Mouse (Mus musculus) neural tube, embryonic 11.5 days (tissue): ENCODE data around the gene Myoz2. TPM values are rescaled to one million over a fixed set of nuclear protein-coding genes. Genes with fewer than 3 reads are reported as not detected.

ENCODE experiments used
- ATAC-seq: fragments of 200-750 bp; cut with Nextera tagmentation; 2 replicates; pipeline ENCODE4 v1.8.0; 2017; ENCODE audit warnings: moderate number of reproducible peaks, mild to moderate bottlenecking, moderate TSS enrichment, moderate library complexity; ENCODE audit not compliant: insufficient read depth, low FRiP score, low TSS enrichment
- DNase-seq: peaks from one replicate; pipeline ENCODE4 v3.0.0-alpha.2; 2015; ENCODE audit warnings: low spot score
- H3K27ac ChIP-seq: fragments of 300-500 bp; sonication (generic); 2 replicates; pipeline ENCODE4 v1.5.1; 2014; ENCODE audit warnings: low read depth, mild to moderate bottlenecking, low read length
- H3K27me3 ChIP-seq: fragments of 300-500 bp; sonication (generic); 2 replicates; pipeline ENCODE4 v1.6.1; 2014; ENCODE audit warnings: mild to moderate bottlenecking, low read length, mixed read lengths; ENCODE audit not compliant: control insufficient read depth, insufficient read depth
- H3K36me3 ChIP-seq: fragments of 300-500 bp; sonication (generic); 2 replicates; pipeline ENCODE4 v1.6.1; 2014; ENCODE audit warnings: mild to moderate bottlenecking, low read length, moderate library complexity, mixed read lengths; ENCODE audit not compliant: control insufficient read depth, insufficient read depth
- H3K4me1 ChIP-seq: fragments of 300-500 bp; sonication (generic); 2 replicates; pipeline ENCODE4 v1.6.1; 2014; ENCODE audit warnings: low read length, mixed read lengths; ENCODE audit not compliant: control insufficient read depth, insufficient read depth
- H3K4me2 ChIP-seq: fragments of 300-500 bp; sonication (generic); 2 replicates; pipeline ENCODE4 v1.6.1; 2014; ENCODE audit warnings: low read depth, mild to moderate bottlenecking, moderate library complexity
- H3K4me3 ChIP-seq: fragments of 300-500 bp; sonication (generic); 2 replicates; pipeline ENCODE4 v1.5.1; 2014; ENCODE audit warnings: low read depth, low read length
- H3K9ac ChIP-seq: fragments of 300-500 bp; sonication (generic); 2 replicates; pipeline ENCODE4 v1.6.1; 2014; ENCODE audit warnings: mild to moderate bottlenecking, low read length
- H3K9me3 ChIP-seq: fragments of 300-500 bp; sonication (generic); 2 replicates; pipeline ENCODE4 v1.6.1; 2016; ENCODE audit warnings: low read length; ENCODE audit not compliant: control insufficient read depth
- WGBS: fragments of 180-500 bp; shearing (Covaris S2); extraction: QIAGEN DNeasy Blood & Tissue Kit; methylation state at CpG from one replicate; pipeline ENCODE4 v1.1.7; 2014; 5-methylcytosine and 5-hydroxymethylcytosine counted together
- polyA plus RNA-seq: library from polyadenylated mRNA; unstranded; fragments of >200 nt; fragmentation: Nextera tagmentation; extraction: Ambion mirVana; gene quantifications from 2 replicates; pipeline ENCODE4 v1.2.1, GENCODE M21; 2014

The Myoz2 gene
- polyA plus RNA-seq, 1 experiment from 2014 or later = 4.0 TPM

DNA sequence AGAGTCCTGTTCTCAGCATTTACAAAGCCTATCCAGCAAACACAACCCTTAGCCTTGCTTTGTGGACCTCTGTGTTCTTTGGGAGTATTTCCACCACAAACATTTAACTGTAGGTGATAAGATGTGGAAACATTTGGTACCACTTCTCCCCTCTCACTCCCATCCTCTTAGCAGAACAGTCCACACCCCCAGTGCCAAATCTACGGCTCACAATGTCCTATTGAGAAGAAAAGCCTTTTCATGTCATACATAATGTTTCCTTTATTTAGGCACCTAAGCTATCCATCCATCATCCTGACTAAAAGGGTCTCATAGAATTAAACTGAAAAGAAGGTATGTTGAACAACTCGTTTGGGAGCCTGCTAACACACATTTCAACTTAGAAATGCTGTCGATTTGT is 9.2 kb downstream of the Myoz2 start:
- 50% methylated on average over 3 of the region's 3 CpGs for WGBS
- no peak for ATAC-seq

DNA sequence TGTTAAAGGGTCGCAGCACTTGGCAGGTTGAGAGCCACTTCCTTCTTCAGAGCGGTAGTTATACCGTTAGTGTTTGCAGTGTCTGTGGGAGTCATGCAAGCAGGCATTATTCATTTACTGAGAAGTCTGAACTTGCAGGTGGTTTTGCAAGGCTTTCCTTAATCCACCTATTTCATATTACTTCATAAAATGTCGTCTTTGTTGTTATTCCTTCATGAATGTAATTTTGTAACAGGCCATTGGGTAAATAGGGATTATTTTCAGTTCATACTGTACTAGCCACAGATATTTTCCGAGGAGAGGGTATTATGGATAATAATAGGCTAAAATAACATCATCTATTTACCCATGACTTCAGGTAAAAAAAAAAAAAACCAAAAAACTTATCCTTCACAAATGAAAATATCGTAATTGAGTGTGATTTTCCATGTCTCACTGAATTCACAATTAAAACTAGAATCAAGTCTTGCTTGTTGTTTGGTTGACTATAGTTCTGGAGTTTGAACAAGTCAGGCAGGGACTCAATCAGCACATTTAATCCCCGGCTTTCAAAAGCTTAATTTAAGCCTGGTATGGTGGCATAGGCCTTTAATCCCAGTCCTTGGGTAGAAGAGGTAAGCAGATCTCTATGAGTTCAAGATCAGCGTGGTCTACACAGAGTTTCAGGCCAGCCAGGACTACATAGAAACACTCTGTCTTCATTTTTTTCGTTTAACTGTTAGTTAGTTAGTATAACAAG is 10.2 kb downstream of the Myoz2 start:
- ATAC-seq = no peak

More for the DNA sequence above, 9.2 kb downstream of the Myoz2 start:
- H3K4me3 ChIP-seq = no peak overlapping the region
- H3K4me2 ChIP-seq = no peak overlapping the region
- no peaks in the 10 kb centered on the region for H3K4me1 ChIP-seq
- DNase-seq = no peak
- no peak overlapping the region for H3K27ac ChIP-seq
- no peak overlapping the region for H3K9ac ChIP-seq
- no peaks in the 10 kb centered on the region for H3K9me3 ChIP-seq
- H3K27me3 ChIP-seq = no peaks in the 10 kb centered on the region
- no peaks in the 10 kb centered on the region for H3K36me3 ChIP-seq

DNA sequence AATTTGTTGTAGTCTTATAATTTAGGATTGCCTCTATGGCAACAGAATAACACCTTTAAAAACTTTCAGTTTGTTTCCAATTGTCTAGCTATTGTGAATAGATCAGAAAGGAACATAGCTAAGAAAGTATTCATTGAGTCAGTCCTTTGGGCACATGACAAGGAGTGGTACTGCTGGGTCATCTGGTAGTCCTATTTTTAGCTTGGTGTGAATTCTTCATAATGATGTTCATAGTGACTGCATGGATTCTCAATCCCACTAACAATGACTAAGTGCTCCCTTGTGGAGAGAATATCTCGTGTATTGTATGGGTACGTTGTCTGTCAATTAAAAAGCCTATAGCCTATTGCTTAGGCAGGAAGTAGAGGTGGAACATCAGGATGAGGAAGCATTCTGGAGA is 16.0 kb downstream of the Myoz2 start:
- WGBS = 88% methylated on average over 2 of the region's 2 CpGs
- Histone ChIP-seq H3K4me3 (no peak overlapping the region), H3K9ac (no peak overlapping the region), H3K9me3 (no peaks in the 10 kb centered on the region), H3K4me1 (no peaks in the 10 kb centered on the region), H3K36me3 (no peaks in the 10 kb centered on the region), H3K4me2 (no peak overlapping the region), H3K27me3 (no peaks in the 10 kb centered on the region), H3K27ac (no peak overlapping the region)
- ATAC-seq = no peak
- no peak for DNase-seq

More for the DNA sequence above, 10.2 kb downstream of the Myoz2 start:
- no peak overlapping the region for H3K27ac ChIP-seq
- 83% methylated on average over 9 of the region's 9 CpGs for WGBS
- H3K4me1 ChIP-seq = no peaks in the 10 kb centered on the region
- no peak overlapping the region for H3K4me2 ChIP-seq
- H3K9ac ChIP-seq = no peak overlapping the region
- no peaks in the 10 kb centered on the region for H3K36me3 ChIP-seq
- no peak overlapping the region for H3K4me3 ChIP-seq
- no peaks in the 10 kb centered on the region for H3K9me3 ChIP-seq
- no peak for DNase-seq
- H3K27me3 ChIP-seq = no peaks in the 10 kb centered on the region

DNA sequence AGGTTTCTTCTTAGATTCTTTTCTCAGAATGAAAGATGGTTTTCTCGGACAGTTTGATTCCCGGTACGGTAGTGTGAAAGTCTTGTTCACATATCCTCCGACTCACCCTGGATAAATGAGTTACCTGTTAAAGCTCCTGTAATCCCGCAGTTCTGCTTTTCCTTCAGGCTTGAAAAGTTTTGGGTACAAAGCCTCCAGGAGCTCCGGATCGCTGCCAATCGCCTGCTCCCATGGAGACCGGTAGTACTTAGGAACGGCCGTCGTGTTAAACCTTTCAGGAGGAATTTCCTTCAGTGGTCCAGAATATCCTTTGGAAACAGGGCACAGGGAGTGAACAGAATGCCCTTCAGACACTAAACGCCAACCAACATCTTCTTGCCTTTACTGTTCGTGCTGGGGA is 21.3 kb downstream of the Myoz2 start:
- ATAC-seq = no peak
- H3K4me2 ChIP-seq = no peak overlapping the region
- H3K9me3 ChIP-seq = no peaks in the 10 kb centered on the region

DNA sequence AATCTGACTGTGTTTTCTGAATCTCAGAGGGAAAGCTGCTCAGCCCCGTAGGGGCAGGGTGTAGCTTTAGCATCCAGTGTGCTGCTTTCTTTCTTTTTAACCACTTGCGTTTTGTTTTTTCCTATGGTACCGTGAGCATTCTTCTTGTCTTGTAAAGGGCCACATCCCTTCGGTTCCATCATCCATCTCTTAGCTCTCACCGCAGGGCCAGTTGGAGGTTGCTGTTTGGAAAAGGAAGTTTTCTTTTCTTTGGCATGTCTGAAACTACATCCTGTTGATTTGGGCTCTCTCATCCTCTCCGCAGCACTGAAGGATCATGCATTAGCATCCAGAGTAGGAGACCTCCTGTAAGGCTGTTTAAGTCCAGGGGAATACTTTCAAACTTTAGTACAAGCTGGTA is 25.4 kb downstream of the Myoz2 start:
- Histone ChIP-seq H3K4me3 (no peak overlapping the region), H3K27ac (no peak overlapping the region), H3K36me3 (no peaks in the 10 kb centered on the region), H3K4me1 (no peaks in the 10 kb centered on the region), H3K9ac (no peak overlapping the region), H3K9me3 (no peaks in the 10 kb centered on the region), H3K27me3 (no peaks in the 10 kb centered on the region), H3K4me2 (no peak overlapping the region)
- no peak for DNase-seq
- no peak for ATAC-seq
- WGBS = 52% methylated on average over 6 of the region's 6 CpGs

More for the DNA sequence above, 21.3 kb downstream of the Myoz2 start:
- no peak overlapping the region for H3K9ac ChIP-seq
- H3K27me3 ChIP-seq = no peaks in the 10 kb centered on the region
- H3K36me3 ChIP-seq = no peaks in the 10 kb centered on the region
- WGBS = 91% methylated on average over 14 of the region's 14 CpGs
- no peaks in the 10 kb centered on the region for H3K4me1 ChIP-seq
- no peak for DNase-seq
- H3K4me3 ChIP-seq = no peak overlapping the region
- H3K27ac ChIP-seq = no peak overlapping the region

DNA sequence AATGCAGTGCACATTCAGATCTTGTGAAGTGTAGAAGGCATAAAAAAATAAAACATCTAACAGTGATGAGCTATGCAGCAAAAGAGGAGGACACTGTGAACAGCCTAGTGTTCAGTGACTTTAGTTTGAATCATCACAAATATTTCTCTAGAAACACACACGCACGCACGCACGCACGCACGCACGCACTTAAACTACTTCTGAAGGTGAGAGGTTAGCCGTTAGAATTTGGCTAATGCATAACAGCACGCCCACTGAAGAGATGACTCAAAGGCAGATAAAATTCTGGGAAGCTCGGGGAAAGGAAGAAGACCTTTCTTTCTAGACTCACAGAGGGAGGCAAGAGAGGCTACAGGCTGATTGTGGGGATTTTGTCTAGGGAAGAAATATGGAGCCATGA is 27.4 kb downstream of the Myoz2 start:
- Histone ChIP-seq H3K9me3 (no peaks in the 10 kb centered on the region), H3K4me2 (no peak overlapping the region), H3K27me3 (no peaks in the 10 kb centered on the region), H3K27ac (no peak overlapping the region), H3K4me1 (no peaks in the 10 kb centered on the region), H3K4me3 (no peak overlapping the region), H3K9ac (no peak overlapping the region), H3K36me3 (no peaks in the 10 kb centered on the region)
- no peak for ATAC-seq
- 80% methylated on average over 10 of the region's 10 CpGs for WGBS
- no peak for DNase-seq

DNA sequence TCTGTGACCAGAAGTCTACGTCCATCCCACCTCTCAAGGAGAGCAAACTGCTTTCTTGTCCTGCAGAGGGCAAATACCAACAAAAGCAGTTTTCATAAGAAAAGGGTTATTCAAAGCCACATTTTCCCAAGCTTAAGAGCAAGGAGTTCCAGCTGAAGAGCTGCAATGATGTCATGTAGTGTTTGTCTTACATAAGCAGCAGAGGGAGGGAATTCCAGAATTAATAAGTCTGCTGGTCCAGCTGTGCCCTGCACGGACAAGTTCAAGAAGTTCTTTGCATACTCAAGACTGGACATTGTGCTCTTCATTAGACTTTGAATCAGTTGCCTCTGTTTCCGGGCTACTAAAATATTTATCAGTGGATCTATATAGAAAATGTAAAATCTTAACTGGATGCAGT is 33.8 kb downstream of the Myoz2 start:
- no peaks in the 10 kb centered on the region for H3K4me1 ChIP-seq
- no peak overlapping the region for H3K27ac ChIP-seq
- H3K9ac ChIP-seq = no peak overlapping the region
- no peaks in the 10 kb centered on the region for H3K27me3 ChIP-seq
- no peaks in the 10 kb centered on the region for H3K9me3 ChIP-seq
- ATAC-seq (no peak), DNase-seq (no peak)
- H3K4me3 ChIP-seq = no peak overlapping the region
- 83% methylated on average over 3 of the region's 3 CpGs for WGBS
- no peaks in the 10 kb centered on the region for H3K36me3 ChIP-seq
- H3K4me2 ChIP-seq = no peak overlapping the region

DNA sequence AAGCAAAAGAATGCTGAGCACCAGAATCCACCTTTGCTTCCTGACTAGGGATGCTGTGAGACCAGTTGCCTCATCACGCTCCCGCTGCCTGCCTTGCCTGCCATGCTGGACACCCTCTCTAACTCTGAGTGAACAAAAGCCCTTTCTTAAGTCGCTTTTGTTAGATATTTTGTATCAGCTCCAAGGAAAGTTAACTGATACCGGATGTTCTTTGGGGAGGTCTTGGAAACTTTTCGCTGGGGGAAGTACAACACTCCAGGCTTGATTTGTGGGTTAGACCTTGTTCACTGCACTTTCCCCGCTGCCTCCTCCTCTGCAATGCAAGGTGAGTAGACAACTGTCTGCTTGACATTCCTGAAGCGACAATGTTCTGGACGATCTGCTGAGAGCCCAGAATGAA is 36.3 kb downstream of the Myoz2 start:
- H3K4me1 ChIP-seq = no peaks in the 10 kb centered on the region
- H3K27me3 ChIP-seq = no peaks in the 10 kb centered on the region
- H3K4me2 ChIP-seq = no peak overlapping the region
- no peak overlapping the region for H3K4me3 ChIP-seq
- no peaks in the 10 kb centered on the region for H3K9me3 ChIP-seq
- H3K27ac ChIP-seq = no peak overlapping the region
- no peaks in the 10 kb centered on the region for H3K36me3 ChIP-seq
- 84% methylated on average over 8 of the region's 8 CpGs for WGBS
- no peak overlapping the region for H3K9ac ChIP-seq
- DNase-seq (no peak), ATAC-seq (no peak)

DNA sequence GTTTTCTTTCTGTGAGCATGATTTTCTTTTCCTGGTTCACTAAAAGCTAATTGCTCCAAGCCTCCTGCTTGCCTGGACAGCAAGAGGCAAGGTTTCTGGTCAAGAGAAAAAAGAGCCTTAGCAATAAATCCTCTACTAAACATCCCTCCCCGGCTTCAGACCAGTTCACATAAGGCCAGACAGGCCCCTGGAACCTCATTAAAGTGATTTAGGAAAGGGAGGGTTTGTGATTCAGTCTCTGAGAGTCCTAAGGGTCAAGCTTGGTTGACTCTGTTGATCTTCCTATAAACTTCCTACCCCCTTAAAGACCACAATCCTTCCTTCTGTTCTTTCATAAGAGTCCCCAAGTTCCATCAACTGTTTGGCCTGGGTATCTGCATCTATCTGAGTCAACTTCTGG is 37.8 kb downstream of the Myoz2 start:
- no peak overlapping the region for H3K4me3 ChIP-seq
- 37% methylated on average over 1 of the region's 1 CpGs for WGBS
- DNase-seq (no peak), ATAC-seq (no peak)
- no peaks in the 10 kb centered on the region for H3K4me1 ChIP-seq
- no peak overlapping the region for H3K27ac ChIP-seq
- no peaks in the 10 kb centered on the region for H3K9me3 ChIP-seq
- no peak overlapping the region for H3K9ac ChIP-seq
- no peaks in the 10 kb centered on the region for H3K36me3 ChIP-seq
- H3K4me2 ChIP-seq = no peak overlapping the region
- no peaks in the 10 kb centered on the region for H3K27me3 ChIP-seq
